Mouse (Mus musculus) midbrain, embryonic 16.5 days (tissue): Measurements from ENCODE around the gene Rangap1. TPM values are rescaled to one million over a fixed set of nuclear protein-coding genes. Genes with fewer than 3 reads are reported as not detected.

Experiments
- ATAC-seq: fragments of 200-750 bp; cut with Nextera tagmentation; 2 replicates; pipeline ENCODE4 v1.8.0; 2017; ENCODE audit warnings: moderate TSS enrichment
- H3K27ac ChIP-seq: fragments of 300-500 bp; sonication (generic); 2 replicates; pipeline ENCODE4 v1.5.1; 2014; ENCODE audit warnings: mild to moderate bottlenecking, low read length, mixed read lengths
- H3K27me3 ChIP-seq: fragments of 300-500 bp; sonication (generic); 2 replicates; pipeline ENCODE4 v1.6.1; 2014; ENCODE audit warnings: low read depth, low read length, mixed read lengths; ENCODE audit not compliant: control insufficient read depth, insufficient read depth
- H3K36me3 ChIP-seq: fragments of 300-500 bp; sonication (generic); 2 replicates; pipeline ENCODE4 v1.6.1; 2014; ENCODE audit warnings: mild to moderate bottlenecking, low read length, moderate library complexity, mixed read lengths; ENCODE audit not compliant: control insufficient read depth, insufficient read depth
- H3K4me1 ChIP-seq: fragments of 300-500 bp; sonication (generic); 2 replicates; pipeline ENCODE4 v1.6.1; 2014; ENCODE audit warnings: mild to moderate bottlenecking, low read length, mixed read lengths; ENCODE audit not compliant: control insufficient read depth, insufficient read depth
- H3K4me2 ChIP-seq: fragments of 300-500 bp; sonication (generic); 2 replicates; pipeline ENCODE4 v1.6.1; 2014; ENCODE audit warnings: mild to moderate bottlenecking, low read length, mixed read lengths
- H3K4me3 ChIP-seq: fragments of 300-500 bp; sonication (generic); 2 replicates; pipeline ENCODE4 v1.5.1; 2014; ENCODE audit warnings: low read depth, mild to moderate bottlenecking, low read length, moderate library complexity, mixed read lengths
- H3K9ac ChIP-seq: fragments of 300-500 bp; sonication (generic); 2 replicates; pipeline ENCODE4 v1.6.1; 2014; ENCODE audit warnings: low read depth, low read length, mixed read lengths
- H3K9me3 ChIP-seq: fragments of 300-500 bp; sonication (generic); replicated peaks from 2 replicates; pipeline ENCODE4 v1.6.1; 2014; ENCODE audit warnings: mild to moderate bottlenecking, low read length, mixed read lengths; ENCODE audit not compliant: control insufficient read depth, poor library complexity, severe bottlenecking
- WGBS: fragments of 180-500 bp; shearing (Covaris S2); extraction: QIAGEN DNeasy Blood & Tissue Kit; methylation state at CpG from one replicate; pipeline ENCODE4 v1.1.7; 2014; 5-methylcytosine and 5-hydroxymethylcytosine counted together
- polyA plus RNA-seq: library from polyadenylated mRNA; unstranded; fragments of >200 nt; fragmentation: Nextera tagmentation; extraction: Ambion mirVana; gene quantifications from 2 replicates; pipeline ENCODE4 v1.2.1, GENCODE M21; 2015

The Rangap1 gene
- polyA plus RNA-seq, 1 experiment from 2014 or later = 161 TPM

DNA sequence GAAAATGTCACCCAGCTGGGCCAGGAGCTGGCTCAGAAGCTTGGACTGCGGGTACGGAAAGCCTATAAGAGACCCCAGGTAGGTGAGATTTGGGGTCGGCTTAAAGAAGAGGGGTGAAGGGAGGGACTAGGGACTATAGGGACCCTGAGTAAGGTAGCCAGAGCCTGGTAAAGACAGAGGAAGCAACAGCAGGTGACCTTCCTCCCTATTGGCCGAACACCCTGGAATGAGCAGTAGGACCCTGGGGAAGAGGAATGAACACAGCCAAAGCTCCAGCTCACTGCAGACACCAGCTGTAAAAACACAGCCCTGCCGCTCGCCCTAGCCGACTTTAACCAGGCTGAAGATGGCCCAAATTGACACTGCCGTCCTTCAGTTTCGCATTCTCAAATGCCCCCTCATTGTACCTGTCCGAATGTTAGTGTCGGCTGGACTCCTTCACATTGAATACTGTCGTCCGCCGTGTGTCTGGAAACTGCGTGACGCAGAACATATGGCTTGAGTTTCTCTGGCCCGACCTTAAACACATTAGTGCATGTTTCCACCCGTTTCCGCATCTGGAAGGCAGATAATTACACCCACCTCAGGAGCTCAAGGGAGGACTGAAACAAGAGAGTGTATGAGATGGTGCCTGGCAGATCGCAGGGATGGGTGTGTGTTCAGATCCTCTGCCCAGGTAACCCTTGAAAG lies 27.2 kb upstream of the Rangap1 start:
- ATAC-seq = no peak
- Histone ChIP-seq H3K9me3 (no peaks in the 10 kb centered on the region), H3K4me1 (no peaks in the 10 kb centered on the region), H3K4me2 (no peak overlapping the region), H3K27me3 (no peaks in the 10 kb centered on the region), H3K4me3 (no peak overlapping the region), H3K9ac (no peak overlapping the region), H3K27ac (no peak overlapping the region), H3K36me3 (peaks cover 58% of the 10 kb centered on the region)
- 89% methylated on average over 20 of the region's 20 CpGs for WGBS

DNA sequence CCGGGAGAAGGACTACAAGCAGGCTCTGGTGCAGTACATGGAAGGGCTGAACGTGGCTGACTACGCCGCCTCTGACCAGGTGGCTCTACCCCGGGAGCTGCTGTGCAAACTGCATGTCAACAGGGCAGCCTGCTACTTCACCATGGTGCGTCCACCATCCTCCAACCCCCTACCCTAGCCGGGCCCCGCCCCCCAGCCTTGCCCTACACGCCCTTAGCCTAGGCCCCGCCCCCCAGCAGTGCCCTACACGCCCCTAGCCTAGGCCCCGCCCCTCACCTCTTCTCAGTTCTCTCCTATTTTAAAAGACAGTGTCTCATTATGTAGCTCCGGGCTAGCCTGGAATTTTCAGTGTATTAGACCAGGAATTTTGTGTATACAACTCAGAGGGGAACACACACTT lies 23.7 kb upstream of the Rangap1 start:
- ATAC-seq = no peak
- Histone ChIP-seq H3K4me1 (no peaks in the 10 kb centered on the region), H3K4me2 (no peak overlapping the region), H3K27ac (no peak overlapping the region), H3K4me3 (no peak overlapping the region), H3K36me3 (peaks cover 37% of the 10 kb centered on the region), H3K9me3 (no peaks in the 10 kb centered on the region), H3K9ac (no peak overlapping the region), H3K27me3 (no peaks in the 10 kb centered on the region)
- 60% methylated on average over 13 of the region's 13 CpGs for WGBS

DNA sequence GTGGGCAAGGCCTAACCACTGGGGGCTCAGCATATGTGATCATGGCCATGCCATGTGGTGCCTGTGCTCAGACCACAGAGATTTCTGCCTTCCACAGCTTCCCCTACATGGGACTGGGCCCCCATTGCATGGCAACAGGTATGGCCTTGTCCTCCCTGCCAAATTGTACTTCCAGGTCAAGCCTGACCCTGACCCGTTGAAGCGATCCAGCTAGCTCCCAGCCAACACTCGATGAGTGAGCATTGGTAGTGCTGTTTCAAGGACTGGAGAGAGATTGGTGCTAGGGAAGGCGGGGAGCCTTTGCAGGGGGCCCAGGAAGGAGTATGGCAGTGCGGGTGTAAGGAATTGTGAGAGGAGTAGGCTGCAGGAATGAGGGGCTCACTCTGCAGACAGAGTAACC lies 21.1 kb upstream of the Rangap1 start:
- no peak overlapping the region for H3K4me3 ChIP-seq
- H3K4me2 ChIP-seq = no peak overlapping the region
- no peak overlapping the region for H3K27ac ChIP-seq
- WGBS = 91% methylated on average over 5 of the region's 5 CpGs
- no peak overlapping the region for H3K9ac ChIP-seq
- H3K9me3 ChIP-seq = no peaks in the 10 kb centered on the region
- H3K36me3 ChIP-seq = peaks cover 14% of the 10 kb centered on the region
- no peaks in the 10 kb centered on the region for H3K4me1 ChIP-seq
- no peaks in the 10 kb centered on the region for H3K27me3 ChIP-seq
- ATAC-seq = no peak

DNA sequence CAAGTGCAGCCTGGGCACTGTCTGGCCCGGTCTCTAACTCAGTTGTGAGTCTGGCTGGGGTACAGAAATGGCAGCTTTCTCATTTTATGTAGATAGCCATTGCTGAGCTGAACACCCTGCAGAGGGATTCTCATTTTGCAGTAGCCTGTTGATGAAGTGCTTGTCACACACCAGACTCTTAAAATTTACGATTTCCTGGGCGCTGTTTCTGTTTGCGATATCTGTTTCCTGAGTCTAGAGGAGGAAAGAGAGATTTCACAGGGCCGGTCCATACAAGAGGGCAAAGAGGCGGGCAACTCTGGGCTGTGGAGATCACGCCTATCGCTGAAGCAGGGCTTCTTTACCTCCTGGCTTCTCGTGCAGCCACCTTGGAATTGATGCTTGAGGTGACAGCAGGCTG lies 20.3 kb upstream of the Rangap1 start:
- Histone ChIP-seq H3K4me1 (no peaks in the 10 kb centered on the region), H3K9ac (no peak overlapping the region), H3K4me3 (no peak overlapping the region), H3K36me3 (peaks cover 13% of the 10 kb centered on the region), H3K9me3 (no peaks in the 10 kb centered on the region), H3K27me3 (no peaks in the 10 kb centered on the region), H3K27ac (no peak overlapping the region), H3K4me2 (no peak overlapping the region)
- no peak for ATAC-seq
- WGBS = 93% methylated on average over 9 of the region's 9 CpGs

DNA sequence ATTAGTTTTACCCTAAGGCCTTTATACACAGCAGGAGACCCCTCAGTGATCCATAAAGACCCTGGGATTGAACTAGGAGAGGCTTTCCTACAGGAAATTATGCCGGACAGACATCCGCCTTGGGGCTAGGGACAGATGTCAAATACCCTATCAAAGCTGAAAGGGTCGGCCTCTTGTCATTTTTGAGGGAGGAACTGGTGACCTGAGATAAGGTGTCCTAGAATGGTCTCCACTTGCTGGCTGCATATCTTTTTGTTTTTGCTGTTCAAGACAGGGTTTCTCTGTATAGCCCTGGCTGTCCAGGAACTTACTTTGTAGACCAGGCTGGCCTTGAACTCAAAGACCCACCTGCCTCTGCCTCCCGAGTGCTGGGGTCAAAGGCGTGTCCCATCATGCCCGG lies 19.2 kb upstream of the Rangap1 start:
- no peak overlapping the region for H3K9ac ChIP-seq
- no peak overlapping the region for H3K4me2 ChIP-seq
- no peaks in the 10 kb centered on the region for H3K4me1 ChIP-seq
- no peaks in the 10 kb centered on the region for H3K27me3 ChIP-seq
- H3K36me3 ChIP-seq = peaks cover 7% of the 10 kb centered on the region; the same call in 1 of the 2 replicates
- ATAC-seq = no peak
- H3K9me3 ChIP-seq = no peaks in the 10 kb centered on the region
- no peak overlapping the region for H3K27ac ChIP-seq
- H3K4me3 ChIP-seq = no peak overlapping the region
- WGBS = 94% methylated on average over 6 of the region's 6 CpGs

DNA sequence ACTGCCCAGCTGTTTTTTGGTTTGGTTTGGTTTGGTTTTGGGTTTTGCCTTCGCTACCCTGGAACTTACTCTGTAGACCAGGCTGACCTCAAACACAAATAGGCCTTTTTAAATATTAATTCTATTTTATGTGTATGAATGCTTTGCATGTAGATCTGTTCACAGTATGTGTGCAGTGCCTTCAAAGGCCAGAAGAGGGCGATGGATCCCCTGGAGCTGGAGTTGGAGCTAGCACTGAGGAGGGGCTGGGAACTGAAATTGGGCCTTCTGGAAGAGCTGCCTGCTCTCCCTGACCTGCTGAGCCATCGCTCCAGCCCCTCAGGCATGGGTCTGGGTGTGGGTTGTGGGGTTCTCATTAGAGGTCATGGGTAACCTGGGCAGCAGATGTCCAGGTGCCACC lies 16.6 kb upstream of the Rangap1 start:
- 89% methylated on average over 3 of the region's 3 CpGs for WGBS
- Histone ChIP-seq H3K9me3 (no peaks in the 10 kb centered on the region), H3K4me2 (no peak overlapping the region), H3K9ac (no peak overlapping the region), H3K4me1 (no peaks in the 10 kb centered on the region; the same call in 1 of the 2 replicates), H3K36me3 (no peaks in the 10 kb centered on the region), H3K4me3 (no peak overlapping the region), H3K27me3 (no peaks in the 10 kb centered on the region), H3K27ac (no peak overlapping the region)
- no peak for ATAC-seq

DNA sequence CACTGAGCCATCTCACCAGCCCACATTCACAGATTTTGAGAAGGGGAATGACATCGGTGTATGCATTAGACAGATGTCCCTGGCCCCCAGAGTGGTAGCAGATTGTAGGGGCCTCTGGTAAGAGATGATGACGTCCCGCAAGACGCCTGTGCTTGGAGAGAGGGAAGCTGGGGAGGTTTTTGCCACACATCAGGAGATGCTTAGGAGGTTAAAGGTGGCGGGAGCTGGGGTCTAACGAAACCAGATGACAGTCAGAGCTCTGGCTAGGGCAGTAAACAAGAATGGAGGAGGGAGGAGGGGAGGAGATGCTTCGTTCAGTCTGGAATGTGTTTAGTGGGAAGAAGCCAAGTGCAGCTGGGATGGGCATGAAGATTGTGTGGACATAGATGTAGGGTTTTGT lies 16.1 kb upstream of the Rangap1 start:
- 93% methylated on average over 7 of the region's 7 CpGs for WGBS
- H3K9me3 ChIP-seq = no peaks in the 10 kb centered on the region
- no peak overlapping the region for H3K4me3 ChIP-seq
- ATAC-seq = no peak
- no peak overlapping the region for H3K4me2 ChIP-seq
- H3K27ac ChIP-seq = no peak overlapping the region
- H3K36me3 ChIP-seq = no peaks in the 10 kb centered on the region
- no peak overlapping the region for H3K9ac ChIP-seq
- H3K4me1 ChIP-seq = no peaks in the 10 kb centered on the region; the same call in 1 of the 2 replicates
- no peaks in the 10 kb centered on the region for H3K27me3 ChIP-seq

DNA sequence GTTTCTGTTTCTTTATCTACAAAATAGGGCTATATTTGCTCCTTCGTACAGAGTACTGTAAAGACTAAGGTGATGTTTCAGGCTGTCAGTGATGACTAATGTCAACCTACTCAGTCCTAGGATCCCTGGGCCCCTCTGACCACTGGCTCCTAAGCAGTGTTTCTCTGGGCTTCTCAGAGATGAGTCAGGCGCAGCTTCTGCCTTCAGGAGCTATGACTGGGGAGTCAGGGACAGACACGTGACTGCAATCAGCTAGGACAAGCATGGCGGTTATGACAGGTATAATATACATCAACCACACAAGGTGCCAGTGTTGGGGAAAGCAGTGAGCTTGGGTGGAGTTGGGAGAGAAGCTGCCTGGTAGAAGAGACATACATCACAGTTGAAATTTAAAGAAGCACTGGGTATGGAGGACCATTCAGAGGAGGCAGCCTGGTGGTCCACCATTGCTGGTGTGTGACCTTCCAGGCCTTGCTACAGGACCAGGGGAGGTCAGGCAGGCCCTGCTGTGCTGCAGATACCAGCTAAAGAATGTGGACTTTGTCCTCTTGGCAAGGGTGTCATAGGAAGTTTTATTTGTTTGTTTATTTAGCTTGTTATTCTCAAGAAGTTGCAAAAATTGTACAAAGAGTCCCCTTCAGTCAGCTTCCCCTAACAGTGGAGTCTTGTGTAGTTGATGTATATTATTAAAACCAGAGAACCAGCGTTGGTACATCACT lies 15.2 kb upstream of the Rangap1 start:
- Histone ChIP-seq H3K9me3 (no peaks in the 10 kb centered on the region), H3K9ac (no peak overlapping the region), H3K4me1 (no peaks in the 10 kb centered on the region; the same call in 1 of the 2 replicates), H3K27ac (no peak overlapping the region), H3K36me3 (no peaks in the 10 kb centered on the region), H3K27me3 (no peaks in the 10 kb centered on the region), H3K4me3 (no peak overlapping the region), H3K4me2 (no peak overlapping the region)
- 88% methylated on average over 5 of the region's 5 CpGs for WGBS
- no peak for ATAC-seq

DNA sequence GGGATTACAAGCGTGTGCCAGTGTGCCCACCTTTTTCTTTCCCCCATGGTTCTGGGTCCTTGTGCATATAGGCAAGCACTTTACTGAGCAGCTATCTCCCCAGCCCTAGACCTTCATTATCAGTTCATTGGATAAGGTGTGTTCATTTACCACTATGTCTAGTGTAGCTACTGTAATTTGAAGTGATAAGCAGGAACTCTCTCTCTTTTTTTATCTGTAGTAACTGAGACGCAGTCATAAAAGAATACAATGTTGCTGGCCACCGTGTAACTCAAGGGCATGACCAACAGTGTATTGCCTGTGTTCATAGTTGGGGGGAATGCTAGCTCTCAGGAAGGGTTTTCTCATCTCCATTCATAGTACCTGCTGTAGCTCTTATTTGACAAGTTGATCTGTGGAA lies 14.2 kb upstream of the Rangap1 start:
- Histone ChIP-seq H3K9me3 (no peaks in the 10 kb centered on the region), H3K27me3 (no peaks in the 10 kb centered on the region), H3K9ac (no peak overlapping the region), H3K27ac (no peak overlapping the region), H3K4me2 (no peak overlapping the region), H3K4me1 (no peaks in the 10 kb centered on the region; the same call in 1 of the 2 replicates), H3K36me3 (no peaks in the 10 kb centered on the region), H3K4me3 (no peak overlapping the region)
- no peak for ATAC-seq
- WGBS = 95% methylated on average over 3 of the region's 3 CpGs
